Mouse (Mus musculus) bone marrow macrophage, adult 2 months (primary cell): ENCODE measurements around the gene Wdr66. TPM values are rescaled to one million over a fixed set of nuclear protein-coding genes. Genes with fewer than 3 reads are reported as not detected.
A peak's percentile ranks its signal among the peaks of the same experiment; 100 is the strongest.

ENCODE experiments used
- H3K27ac ChIP-seq: 2 replicates; pipeline ENCODE4 v1.5.1; 2012; ENCODE audit warnings: low read depth, low read length; ENCODE audit not compliant: insufficient read depth
- H3K4me1 ChIP-seq: 2 replicates; pipeline ENCODE4 v1.6.1; 2012; ENCODE audit warnings: low read length; ENCODE audit not compliant: control insufficient read depth, insufficient read depth
- H3K4me3 ChIP-seq: 2 replicates; pipeline ENCODE4 v1.5.1; 2012; ENCODE audit warnings: mild to moderate bottlenecking, low read length, moderate library complexity; ENCODE audit not compliant: insufficient read depth
- CTCF ChIP-seq: IDR thresholded peaks from 2 replicates; pipeline ENCODE4 v1.5.1; 2012; ENCODE audit warnings: low read depth, mild to moderate bottlenecking, low read length, moderate library complexity
- POLR2A ChIP-seq: IDR thresholded peaks from 2 replicates; pipeline ENCODE4 v1.6.1; 2012; ENCODE audit warnings: mild to moderate bottlenecking, low read depth, low read length, borderline replicate concordance
- polyA plus RNA-seq: library from polyadenylated mRNA; stranded (reverse); fragments of >200 nt; gene quantifications from 2 replicates; pipeline ENCODE4 v1.2.4, GENCODE M21; 2012; ENCODE audit not compliant: missing spikeins, insufficient read depth, insufficient read length

The Wdr66 gene
- polyA plus RNA-seq, 1 experiment: 0.32 TPM

DNA sequence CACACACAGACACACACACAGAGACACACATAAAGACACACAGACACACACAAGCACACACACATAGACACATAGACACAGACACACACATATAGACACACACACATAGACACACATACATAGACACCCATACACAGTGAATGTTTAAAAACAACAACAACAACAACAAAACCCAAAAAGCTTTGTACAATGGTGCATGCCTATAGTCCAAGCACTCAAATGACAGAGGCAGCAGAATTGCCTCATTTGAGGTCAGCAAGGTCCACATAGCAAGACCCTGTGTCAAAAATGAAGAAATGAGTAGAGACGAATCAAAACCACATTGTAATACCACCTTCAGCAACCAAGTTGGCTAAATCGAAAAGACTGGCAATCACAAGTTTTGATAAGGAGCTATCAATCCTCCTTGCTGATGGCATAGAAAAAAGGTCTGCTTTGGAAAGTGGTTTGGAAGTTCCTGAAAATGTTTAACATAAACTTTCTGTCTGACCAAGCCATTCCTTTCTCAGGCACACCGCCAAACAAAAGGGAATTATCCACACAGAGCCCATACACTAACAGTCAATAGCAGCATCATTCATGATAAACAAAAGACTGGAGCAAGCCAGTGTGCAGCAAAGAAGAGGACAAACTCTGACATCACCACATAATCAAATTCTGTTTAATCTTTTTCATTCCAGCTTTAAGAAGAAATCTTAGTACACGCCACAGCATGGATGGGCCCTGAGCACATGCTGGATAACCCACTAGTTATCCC is 84.5 kb downstream of the Wdr66 start:
- no peak overlapping the region for H3K4me3 ChIP-seq
- TF ChIP-seq POLR2A (no peak), CTCF (no peak)
- H3K27ac ChIP-seq: no peak overlapping the region
- H3K4me1 ChIP-seq: no peaks in the 10 kb centered on the region

DNA sequence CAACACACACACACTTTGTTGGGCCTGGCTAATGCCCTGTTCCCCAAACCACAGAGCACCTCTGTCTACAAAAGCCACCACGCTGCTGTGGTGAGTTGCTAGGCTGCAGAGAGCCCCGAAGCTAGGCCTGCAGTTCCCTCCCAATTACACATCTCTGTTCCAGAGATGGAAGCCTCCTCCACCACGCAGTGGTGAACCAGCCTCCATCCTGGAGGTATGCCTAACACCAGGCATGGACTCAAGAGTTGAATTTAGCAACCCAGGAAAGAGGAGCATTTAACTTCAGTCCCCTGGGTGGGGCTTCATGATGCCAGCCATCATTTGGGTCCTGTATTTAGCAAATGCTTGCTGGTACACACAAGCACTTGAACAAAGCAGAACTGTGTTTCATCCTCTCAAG is 86.6 kb downstream of the Wdr66 start:
- Histone ChIP-seq H3K4me1 (0 out of 2 replicates have a peak, but pooled peaks cover under 1% of the 10 kb centered on the region), H3K27ac (no peak overlapping the region), H3K4me3 (no peak overlapping the region)
- no peak for TF ChIP-seq CTCF
- TF ChIP-seq POLR2A: no peak

DNA sequence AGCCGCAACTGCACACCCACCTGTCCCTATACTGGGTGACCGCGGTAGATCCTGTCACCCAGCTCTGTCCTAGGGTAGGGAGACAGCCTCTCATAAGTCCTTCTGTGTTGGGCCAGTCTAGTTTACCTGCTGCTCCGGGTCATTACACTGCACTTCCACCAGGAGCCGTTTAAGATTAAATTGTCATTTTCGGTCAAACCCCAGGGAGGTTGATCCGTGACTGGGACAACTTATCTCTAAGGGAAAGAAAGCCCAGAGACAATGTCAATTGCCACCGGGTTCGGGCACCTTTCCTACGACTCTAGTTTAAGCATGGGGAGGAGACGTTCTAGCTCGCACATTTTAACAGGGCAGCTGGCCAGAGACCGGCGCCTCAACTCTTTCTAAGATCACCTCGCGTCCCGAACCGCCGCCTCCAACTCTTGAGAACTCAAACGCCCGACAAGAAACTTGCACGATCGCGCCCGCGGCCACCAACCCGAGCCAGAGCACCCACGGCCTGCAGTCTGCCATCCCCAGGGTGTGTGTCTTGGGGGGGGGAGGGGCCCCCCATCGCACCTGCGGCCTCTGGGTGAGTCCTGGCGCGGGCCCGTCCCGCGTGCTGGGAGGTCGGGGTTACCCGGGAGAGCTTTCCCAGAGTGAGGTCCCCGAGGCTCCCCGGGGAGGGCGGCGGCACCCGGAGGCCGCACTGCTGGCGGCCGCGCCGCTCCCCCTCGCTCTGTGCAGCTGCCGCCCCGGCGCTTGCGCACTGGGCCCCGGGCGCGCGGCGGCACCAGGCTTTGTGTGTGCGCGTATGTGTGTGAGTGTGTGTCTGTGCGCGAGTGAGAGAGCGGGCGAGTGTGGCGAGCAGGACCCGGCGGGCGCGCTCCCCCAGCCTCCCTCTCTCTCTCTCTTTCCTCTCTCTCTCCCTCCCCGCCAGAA is 92.1 kb downstream of the Wdr66 start, which contains the start of gene Bcl7a:
Gene Bcl7a (plus strand): TSS at position 128 of the 921 bp plus-strand sequence.
- TF ChIP-seq POLR2A (no peak), CTCF (no peak)

DNA sequence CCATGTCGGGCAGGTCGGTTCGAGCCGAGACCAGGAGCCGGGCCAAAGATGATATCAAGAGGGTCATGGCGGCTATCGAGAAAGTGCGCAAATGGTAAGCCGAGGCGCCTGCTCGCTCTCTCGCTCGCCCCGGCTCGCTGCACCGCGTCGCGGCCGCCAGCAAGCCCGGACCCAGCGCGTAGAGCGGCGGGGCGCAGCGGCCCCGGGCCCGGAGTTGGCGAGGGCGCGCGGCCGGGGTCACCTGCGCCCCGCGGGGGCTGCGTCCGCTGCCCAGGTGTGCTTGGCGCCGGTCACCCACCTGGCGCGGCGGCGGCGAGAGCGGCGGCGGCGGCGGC is 92.7 kb downstream of the Wdr66 start:
- Histone ChIP-seq H3K27ac (peak overlapping the region; percentile 41), H3K4me1 (peaks cover 3% of the 10 kb centered on the region; the same call in 1 of the 2 replicates), H3K4me3 (peak overlapping the region; percentile 80)
- no peak for TF ChIP-seq POLR2A
- TF ChIP-seq CTCF: no peak

More for the DNA sequence above, 92.1 kb downstream of the Wdr66 start, which contains the start of gene Bcl7a:
- peak within 1 kb of the TSS; percentile 41 for H3K27ac ChIP-seq
- H3K4me1 ChIP-seq: peaks cover 3% of the 10 kb centered on the region; the same call in 1 of the 2 replicates
- peak within 1 kb of the TSS; percentile 80 for H3K4me3 ChIP-seq

DNA sequence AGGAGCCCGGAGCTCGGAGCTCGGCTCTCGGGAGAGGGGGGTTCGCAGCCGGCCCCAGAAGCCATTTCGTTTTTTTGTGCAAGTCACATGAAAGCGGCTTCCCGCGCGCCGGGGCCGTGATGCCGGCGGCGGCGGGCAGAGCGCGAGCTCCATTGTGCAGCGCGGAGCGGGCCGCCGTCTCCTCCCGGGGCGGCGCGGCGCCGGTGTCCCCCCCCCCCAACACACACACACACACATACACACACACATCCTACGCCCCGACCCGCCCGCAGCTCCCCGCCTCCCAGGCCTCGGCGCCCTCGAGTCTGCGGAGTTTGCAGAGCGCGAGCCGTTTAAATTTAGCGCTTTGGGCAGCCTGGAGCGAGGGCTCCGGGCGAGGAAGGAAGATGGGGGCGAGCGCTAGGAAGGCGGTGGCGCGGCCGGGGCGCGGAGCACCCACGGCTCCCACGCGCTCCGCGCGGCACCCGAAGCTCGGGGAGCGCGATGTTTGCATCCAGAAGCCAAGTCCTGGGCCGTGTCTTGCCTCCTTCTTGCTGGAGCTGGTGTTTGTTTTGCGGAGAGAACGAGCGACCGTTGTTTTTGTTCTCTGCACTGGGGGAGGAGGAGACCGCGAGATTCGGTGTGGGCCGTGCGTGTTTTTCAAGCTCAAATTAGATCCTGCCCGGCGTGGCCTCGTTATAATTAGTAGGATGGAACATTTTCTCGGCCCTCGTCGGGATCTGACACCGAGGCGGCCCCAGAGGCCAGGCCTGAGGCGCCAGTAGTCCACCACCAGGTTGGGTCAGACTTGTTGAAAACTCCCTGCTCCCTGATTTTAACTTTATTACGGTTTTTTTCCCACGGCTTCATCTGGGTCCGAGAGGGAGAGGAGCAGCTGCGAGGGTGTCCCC is 93.3 kb downstream of the Wdr66 start:
- Histone ChIP-seq H3K4me3 (peak overlapping the region; percentile 80), H3K27ac (peak overlapping the region; percentile 41), H3K4me1 (peaks cover 3% of the 10 kb centered on the region; the same call in 1 of the 2 replicates)
- TF ChIP-seq POLR2A: no peak
- TF ChIP-seq CTCF: no peak

DNA sequence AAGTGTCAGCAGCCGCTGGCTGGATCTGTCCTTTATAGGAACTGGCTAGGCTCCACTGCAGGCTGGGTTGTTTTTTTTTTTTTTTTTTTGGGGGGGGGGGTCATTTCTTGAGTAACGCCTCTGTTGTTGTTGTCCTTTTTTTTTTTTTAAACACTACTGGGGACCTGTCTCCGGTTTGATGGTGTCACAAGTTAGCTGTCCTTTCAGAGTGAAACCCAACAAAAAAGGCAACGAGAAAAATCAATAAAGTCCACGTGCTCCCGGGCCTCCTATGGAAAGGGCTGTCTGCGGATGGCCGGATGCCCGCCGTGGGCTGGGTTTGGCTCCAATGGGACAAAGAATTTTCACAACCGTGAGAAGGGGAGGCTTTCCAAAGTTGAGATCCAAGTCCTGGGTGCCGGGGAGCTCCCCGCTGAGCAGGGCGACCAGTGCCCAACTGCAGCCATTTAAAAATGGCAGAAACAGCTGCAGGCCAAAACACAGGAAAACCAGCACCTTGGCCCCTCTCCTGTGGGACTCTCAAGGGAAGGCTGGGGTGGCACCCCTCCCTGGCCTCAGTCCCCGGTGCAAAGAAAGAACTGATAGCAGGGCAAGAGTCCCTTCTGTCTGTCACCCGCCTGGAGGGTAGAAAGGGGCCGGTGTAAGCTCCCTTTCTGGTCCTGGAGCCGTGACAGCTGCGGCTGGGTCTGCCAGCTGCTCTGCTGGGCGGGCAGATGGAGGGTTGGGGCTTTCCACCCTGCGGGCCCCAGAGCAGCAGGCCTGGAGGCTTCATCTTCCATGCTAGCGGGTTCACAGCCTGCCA is 94.2 kb downstream of the Wdr66 start:
- peak overlapping the region; percentile 80 for H3K4me3 ChIP-seq
- peaks cover 3% of the 10 kb centered on the region; the same call in 1 of the 2 replicates for H3K4me1 ChIP-seq
- TF ChIP-seq CTCF (no peak), POLR2A (no peak)
- H3K27ac ChIP-seq: no peak overlapping the region

DNA sequence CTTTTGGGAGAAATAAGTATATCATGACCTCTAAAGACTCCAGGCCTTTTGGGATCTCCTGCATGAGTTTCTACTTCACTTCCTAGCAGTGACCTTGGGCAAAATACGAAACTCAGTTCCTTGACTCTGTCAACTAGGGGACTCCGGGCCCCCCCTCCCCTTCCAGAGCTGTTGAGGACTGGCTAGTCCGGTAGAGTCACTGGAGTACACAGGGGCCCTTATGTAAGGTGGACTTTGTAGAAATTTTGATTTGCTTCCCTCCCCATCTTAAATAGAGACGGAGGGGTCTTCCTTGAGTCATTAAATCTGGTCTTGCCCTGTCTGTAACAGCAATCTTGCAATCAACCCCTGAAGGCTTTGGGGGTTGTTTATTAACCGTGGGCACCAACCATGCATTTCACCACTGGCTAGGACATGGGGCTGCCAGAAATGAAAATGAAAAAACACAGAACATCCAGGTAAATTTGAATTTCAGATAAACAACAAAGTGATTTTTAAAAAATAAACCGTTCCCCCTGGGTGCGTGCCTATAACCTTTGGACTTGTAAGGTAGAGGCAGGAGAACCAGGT is 94.9 kb downstream of the Wdr66 start:
- TF ChIP-seq CTCF (no peak), POLR2A (no peak)
- H3K27ac ChIP-seq: no peak overlapping the region
- peaks cover 3% of the 10 kb centered on the region; the same call in 1 of the 2 replicates for H3K4me1 ChIP-seq
- no peak overlapping the region for H3K4me3 ChIP-seq

DNA sequence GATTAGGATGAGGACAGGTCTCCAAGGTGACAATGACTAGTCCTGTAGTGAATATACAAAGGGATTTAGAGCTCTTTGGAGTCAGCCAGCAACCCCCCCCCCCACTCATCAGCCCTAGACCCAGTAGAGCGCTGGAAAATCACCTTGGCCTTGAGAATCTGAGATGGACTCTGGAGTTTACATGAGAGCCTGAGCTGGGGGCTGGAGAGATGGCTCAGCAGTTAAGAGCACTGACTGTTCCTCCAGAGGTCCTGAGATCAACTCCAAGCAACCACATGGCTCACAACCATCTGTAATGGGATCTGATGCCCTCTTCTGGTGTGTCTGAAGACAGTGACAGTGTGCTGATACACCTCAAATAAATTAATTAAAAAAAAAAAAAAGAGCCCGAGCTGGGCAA is 96.1 kb downstream of the Wdr66 start:
- TF ChIP-seq CTCF (no peak), POLR2A (no peak)
- H3K4me1 ChIP-seq: peaks cover 3% of the 10 kb centered on the region; the same call in 1 of the 2 replicates
- no peak overlapping the region for H3K4me3 ChIP-seq
- no peak overlapping the region for H3K27ac ChIP-seq
